In the genomic region with DNA sequence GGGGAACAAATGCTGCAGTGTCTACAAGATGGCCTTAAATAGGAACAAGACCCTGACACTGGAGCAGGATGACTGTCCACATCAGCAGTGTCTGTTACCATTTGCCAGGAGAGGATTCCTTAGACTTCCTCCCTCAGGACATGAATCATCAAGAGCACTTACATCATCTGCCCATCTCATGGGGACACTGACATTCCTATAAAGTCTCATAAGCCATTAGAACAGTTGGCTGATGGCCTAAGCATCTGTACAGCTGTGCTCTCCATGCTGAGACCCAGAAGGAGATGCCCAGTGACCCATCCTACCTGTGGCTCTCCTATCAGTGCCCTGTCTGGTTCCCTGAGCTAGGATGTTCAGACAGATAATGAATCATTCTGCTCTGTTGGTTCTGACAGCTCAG, we compare ENCODE assay signal across 31 mouse cellular contexts. TPM values are rescaled to one million over a fixed set of nuclear protein-coding genes. Genes with fewer than 3 reads are reported as not detected.
"Had no signal": no experiment of that assay in that cellular context is flagged by ENCODE, and none has a peak within 500 bp of the region (broad histone marks: within the 10 kb centered on the region; RNA-seq: fewer than 3 reads in every experiment).

No protein-coding gene starts in this region.

- H3K4me1 ChIP-seq: liver, embryonic 13.5 days; midbrain, embryonic 10.5 days; midbrain, embryonic 13.5 days; neural tube, embryonic 13.5 days; stomach, embryonic 15.5 days had no signal

- H3K36me3 ChIP-seq: liver, embryonic 13.5 days; midbrain, embryonic 10.5 days; midbrain, embryonic 13.5 days; neural tube, embryonic 13.5 days; stomach, embryonic 15.5 days had no signal

- H3K4me3 ChIP-seq: liver, embryonic 13.5 days; midbrain, embryonic 10.5 days; midbrain, embryonic 13.5 days; myocyte; neural tube, embryonic 13.5 days; stomach, embryonic 15.5 days had no signal

- ATAC-seq: midbrain, embryonic 13.5 days; midbrain, embryonic 16.5 days had no signal

- H3K9me3 ChIP-seq: liver, embryonic 13.5 days; midbrain, embryonic 10.5 days; midbrain, embryonic 13.5 days; neural tube, embryonic 13.5 days; stomach, embryonic 15.5 days had no signal

- H3K27ac ChIP-seq: liver, embryonic 13.5 days; midbrain, embryonic 10.5 days; midbrain, embryonic 13.5 days; neural tube, embryonic 13.5 days; stomach, embryonic 15.5 days had no signal

- H3K9ac ChIP-seq: liver, embryonic 13.5 days; midbrain, embryonic 13.5 days; neural tube, embryonic 13.5 days; stomach, embryonic 15.5 days had no signal

- H3K4me2 ChIP-seq: liver, embryonic 13.5 days; midbrain, embryonic 13.5 days; neural tube, embryonic 13.5 days; stomach, embryonic 15.5 days had no signal

- DNase-seq: kidney, adult 18-20 months; kidney, adult 9 months; kidney, postnatal 14 days; kidney, postnatal 4 days; left cerebral cortex, postnatal 4 days; liver, embryonic 13.5 days; lung, adult 2 months; lung, postnatal 14 days; lung, postnatal 4 days; retina, postnatal 1 day; right cerebral cortex, postnatal 25 days; spleen, adult 18-20 months; thymus, adult 2 months; thymus, postnatal 25 days had no signal

- H3K27me3 ChIP-seq: liver, embryonic 13.5 days; midbrain, embryonic 13.5 days; neural tube, embryonic 13.5 days; stomach, embryonic 15.5 days had no signal

RNA-seq across cellular contexts. Expression of gene Psg19, which starts 5.2 kb away (rescaled TPM):
- total RNA-seq: layer of hippocampus, adult 18-20 months; layer of hippocampus, postnatal 14 days; left cerebral cortex, adult 8-10 months; left cerebral cortex, postnatal 14 days; left cerebral cortex, postnatal 4 days; liver, adult 2 months; megakaryocyte progenitor cell, adult 5-6 weeks; monocyte, adult 5-6 weeks; neutrophil, adult 5-6 weeks had no signal
- polyA plus RNA-seq: kidney, embryonic 16.5 days; liver, adult 2 months; liver, embryonic 13.5 days; liver, embryonic 16.5 days; lung, adult 2 months; lung, embryonic 16.5 days; midbrain, embryonic 10.5 days; midbrain, embryonic 13.5 days; midbrain, embryonic 16.5 days; myocyte; neural tube, embryonic 13.5 days; stomach, embryonic 15.5 days; thymus, adult 2 months had no signal

RNA-seq across cellular contexts. Expression of gene Psg17, which starts 17.9 kb away (rescaled TPM):
- total RNA-seq: layer of hippocampus, adult 18-20 months; layer of hippocampus, postnatal 14 days; left cerebral cortex, adult 8-10 months; left cerebral cortex, postnatal 14 days; left cerebral cortex, postnatal 4 days; liver, adult 2 months; megakaryocyte progenitor cell, adult 5-6 weeks; monocyte, adult 5-6 weeks; neutrophil, adult 5-6 weeks had no signal
- polyA plus RNA-seq: kidney, embryonic 16.5 days; liver, adult 2 months; liver, embryonic 13.5 days; liver, embryonic 16.5 days; midbrain, embryonic 10.5 days; midbrain, embryonic 13.5 days; neural tube, embryonic 13.5 days had no signal

RNA-seq across cellular contexts. Expression of gene Mill2, which starts 36.2 kb away (rescaled TPM):
- total RNA-seq: monocyte, adult 5-6 weeks; neutrophil, adult 5-6 weeks had no signal
